Mouse (Mus musculus): Measurements from ENCODE around the gene Gm4792.

DNA sequence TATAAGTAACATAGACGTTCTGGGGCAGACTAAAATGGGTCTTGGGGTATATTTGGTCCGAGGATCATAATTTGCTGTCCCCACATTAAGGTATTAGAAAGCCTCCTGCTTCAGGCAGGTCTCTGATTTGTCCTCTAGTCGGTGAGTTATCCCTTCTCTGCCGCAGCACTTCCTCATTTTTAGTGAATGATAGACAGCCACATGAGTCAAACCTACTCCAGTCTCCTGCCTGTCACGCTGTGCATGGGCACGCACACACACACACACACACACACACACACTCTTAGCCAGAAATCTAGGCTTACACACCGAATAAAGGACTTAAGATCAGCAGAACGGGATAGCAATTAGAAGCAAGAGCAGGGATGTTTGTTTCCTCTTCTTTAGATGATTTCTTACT, 34.8 kb upstream of the Gm4792 start:
- no peak for TF ChIP-seq GATA1 (IDR thresholded peaks at IDR 0.05; ENCODE audit: low read length)
- TF ChIP-seq TAL1 (IDR thresholded peaks at IDR 0.05; ENCODE audit: low read length), result no peak
